Mouse (Mus musculus): ENCODE results near the gene Slc27a4.

Slc27a4 gene

DNA sequence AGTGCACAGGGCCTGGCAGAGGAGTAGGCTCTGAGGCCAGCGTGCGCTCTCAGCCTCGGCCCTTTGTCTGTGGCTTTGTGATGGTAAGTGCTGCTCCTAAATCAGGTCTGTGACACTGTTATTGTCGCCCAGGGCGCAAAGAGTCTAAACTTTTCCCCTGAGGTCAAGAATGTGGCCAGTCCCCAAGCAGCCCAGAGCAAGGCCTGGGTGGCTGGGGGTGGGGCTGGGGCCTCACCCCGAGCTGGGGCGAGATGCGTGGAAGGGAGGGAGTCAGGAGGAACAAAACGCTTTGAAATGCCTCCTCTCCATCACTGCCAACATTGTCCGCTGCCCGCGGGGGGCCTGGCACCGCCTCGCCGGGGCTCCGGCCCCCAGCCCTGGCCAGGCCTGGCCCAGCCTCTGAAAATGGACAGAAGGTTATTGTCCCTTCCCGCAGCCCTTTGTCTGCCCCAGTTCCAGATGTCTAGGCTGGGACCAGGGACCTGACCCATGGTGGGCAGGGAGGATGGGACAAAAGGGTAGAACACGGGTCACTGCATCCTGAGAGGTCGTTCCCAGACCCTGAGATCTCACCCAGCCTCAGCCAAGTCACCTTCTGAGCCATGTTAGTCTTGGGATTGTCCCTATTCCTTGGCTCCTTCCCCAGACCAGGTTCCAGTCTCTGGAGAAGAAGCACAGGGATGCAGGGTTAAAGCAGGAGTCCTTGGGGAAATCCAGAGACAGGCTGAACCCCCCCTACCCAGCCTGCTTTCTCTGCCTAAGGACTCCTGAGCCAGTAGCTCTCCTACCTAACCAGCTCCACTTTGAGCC, 54.2 kb downstream of the Slc27a4 start:
- no peak for DNase-seq

DNA sequence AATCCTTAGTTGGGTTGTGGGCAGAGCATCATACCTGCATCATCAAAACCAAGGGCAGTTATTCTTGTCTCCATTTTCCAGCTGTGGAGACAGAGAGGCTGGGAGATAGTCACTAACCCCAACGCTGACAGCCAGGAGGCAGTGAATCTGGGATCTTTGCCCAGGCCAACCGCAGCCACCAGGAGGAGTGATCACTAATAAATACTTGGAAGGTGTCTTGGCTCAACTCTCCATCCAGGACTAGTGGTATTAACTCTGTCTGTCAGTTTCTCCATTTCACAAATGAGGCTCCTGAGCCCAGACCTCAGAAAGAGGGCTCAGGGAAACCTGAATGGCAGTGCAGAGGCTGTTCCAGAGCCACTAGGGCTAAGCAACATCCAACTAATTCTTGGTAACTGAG, 54.9 kb downstream of the Slc27a4 start:
- DNase-seq, result no peak

- no peak for DNase-seq
Measured at GRCm38 (mm10) chr2:29857967-29858366, 55.5 kb downstream of the Slc27a4 start.

- DNase-seq, result peak; percentile 58
Measured at GRCm38 (mm10) chr2:29858748-29859473, 56.5 kb downstream of the Slc27a4 start.

GRCm38 (mm10) chr2:29865125-29865524, 62.7 kb downstream of the Slc27a4 start:
- no peak for DNase-seq
